Mouse (Mus musculus) layer of hippocampus, adult 6 months (tissue): ENCODE measurements around the gene Nlrp10. TPM values are rescaled to one million over a fixed set of nuclear protein-coding genes. Genes with fewer than 3 reads are reported as not detected.

Source experiments
- long read RNA-seq, 2 experiments: library from polyadenylated mRNA; unstranded; transcript quantifications; one replicate each; pipeline ENCODE4 v2.0.0; 2019 to 2020
- polyA plus RNA-seq: library from polyadenylated mRNA; unstranded; fragments of <200 nt; fragmentation: Nextera tagmentation; gene quantifications from 2 replicates; pipeline ENCODE4 v1.2.3, GENCODE M21; 2021

The Nlrp10 gene
- polyA plus RNA-seq, result 0.05 TPM in 1 of 2 replicates, not detected in the other
- long read RNA-seq, experiment 1, result 0 reads
- long read RNA-seq, experiment 2, result 0 reads

DNA sequence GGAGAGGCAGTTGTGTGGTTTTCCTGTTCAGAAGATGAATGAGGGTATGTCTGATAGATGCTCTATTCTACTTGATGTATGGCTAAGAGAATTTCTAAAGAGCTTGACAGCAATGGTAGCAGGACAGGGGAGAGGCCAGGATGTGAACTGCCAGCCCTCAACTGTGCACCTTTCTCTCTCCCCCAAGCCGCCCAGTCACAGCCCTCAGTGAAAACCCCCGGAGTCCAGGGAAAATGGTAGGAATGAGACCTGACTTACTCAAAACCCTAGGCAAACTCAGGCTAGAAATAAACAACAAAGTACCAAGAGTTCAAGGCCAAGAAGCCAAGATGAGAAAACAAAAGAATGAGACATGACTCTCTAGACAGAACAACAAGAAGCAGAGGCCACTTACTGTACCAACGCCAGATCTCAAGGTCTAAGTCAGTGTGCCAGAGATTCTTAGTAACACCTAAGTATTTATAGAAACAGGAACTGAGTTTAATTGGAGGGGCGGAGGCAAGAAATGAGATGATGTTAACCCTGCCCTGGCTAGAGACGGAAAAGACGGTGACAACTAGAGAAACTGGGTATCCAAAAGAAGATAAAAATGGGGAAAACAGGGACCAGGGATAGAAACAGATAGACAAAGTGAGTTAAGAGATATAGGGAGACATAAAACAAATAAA, at the start of gene Nlrp10:
Nlrp10 (minus strand) TSS at position 453 of the 668 bp plus-strand sequence.

DNA sequence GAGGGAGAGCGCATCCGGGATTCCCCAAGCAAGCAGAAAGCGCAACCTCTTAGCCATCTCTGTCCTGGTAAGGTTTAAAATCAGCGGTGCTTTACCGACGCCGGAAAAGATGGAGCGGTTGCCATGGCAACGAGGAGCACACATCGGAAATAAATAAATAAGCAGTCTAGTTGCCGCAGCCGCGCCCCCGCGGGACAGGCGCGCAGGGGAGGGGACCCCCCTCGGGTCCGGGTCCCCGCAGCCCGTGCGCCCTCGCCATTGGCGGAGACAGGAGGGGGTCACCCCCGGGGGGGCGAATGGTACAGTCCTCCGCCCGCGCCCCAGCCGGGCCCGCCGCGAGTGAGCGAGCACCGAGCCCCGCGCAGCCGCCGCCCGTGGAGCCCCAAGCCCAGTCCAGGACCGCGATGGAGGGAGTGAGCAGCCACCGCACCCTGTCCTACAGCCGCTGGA, 20.4 kb upstream of the Nlrp10 start, which contains the start of gene Tub:
Tub (plus strand) TSS at position 27 of the 450 bp plus-strand sequence.

DNA sequence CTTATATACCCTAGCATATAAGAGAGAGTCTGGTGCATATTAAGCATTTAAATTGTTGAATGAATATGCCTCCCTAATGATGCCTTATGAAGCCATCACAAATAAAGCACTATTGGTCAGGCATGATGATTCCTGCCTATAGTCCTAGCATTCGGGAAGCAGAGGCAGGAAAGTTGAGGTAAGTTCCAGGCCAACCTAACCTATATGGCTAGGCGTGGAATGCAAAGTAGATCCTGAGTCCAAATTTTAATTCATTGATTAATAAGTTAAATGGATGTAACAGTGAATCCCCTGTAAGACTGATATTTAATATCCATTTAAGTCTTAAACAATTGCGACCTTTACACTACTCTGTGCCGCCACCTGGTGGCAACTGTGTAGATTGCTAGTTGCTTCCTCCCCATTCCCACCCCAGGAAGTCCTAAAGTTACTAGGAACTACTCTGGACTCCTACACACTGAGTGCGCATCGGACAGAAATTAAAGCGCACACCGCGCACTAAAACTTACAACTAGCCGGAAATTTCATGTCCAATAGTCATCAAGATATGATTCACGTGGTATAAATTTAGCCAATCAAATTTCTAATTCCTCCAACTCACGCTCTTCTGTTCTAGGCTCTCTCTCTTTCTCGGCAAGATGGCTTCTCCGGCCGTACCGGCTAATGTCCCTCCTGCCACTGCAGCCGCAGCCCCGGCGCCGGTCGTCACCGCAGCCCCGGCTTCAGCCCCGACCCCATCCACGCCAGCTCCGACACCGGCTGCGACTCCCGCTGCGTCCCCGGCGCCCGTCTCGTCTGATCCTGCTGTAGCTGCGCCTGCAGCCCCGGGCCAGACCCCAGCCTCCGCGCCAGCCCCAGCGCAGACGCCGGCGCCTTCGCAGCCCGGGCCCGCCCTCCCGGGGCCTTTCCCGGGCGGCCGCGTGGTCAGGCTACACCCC, 4.1 kb upstream of the Nlrp10 start, which contains the start of gene Eif3f:
Eif3f (plus strand) TSS at position 624 of the 938 bp plus-strand sequence.

DNA sequence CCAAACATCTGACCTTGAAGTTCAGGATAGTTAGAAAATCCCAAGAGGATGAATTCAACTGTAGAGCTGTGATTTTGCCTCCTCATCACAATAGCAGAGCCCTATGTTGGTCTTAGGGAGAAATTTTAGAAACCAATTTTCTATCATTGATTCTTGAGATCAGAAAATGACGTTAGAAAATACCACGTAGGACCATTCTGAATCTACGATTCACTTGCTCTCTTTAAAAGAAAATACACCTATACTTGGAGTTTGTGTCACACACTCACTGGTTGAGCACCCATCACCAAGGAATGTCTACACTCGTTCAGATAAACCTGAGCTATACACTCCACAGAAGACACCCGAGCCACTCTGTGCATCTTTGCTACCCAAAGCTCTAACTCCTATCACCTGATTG, 35.7 kb downstream of the Nlrp10 start, which contains the start of gene Olfr519:
Olfr519 (minus strand) TSS at position 101 of the 400 bp plus-strand sequence.

DNA sequence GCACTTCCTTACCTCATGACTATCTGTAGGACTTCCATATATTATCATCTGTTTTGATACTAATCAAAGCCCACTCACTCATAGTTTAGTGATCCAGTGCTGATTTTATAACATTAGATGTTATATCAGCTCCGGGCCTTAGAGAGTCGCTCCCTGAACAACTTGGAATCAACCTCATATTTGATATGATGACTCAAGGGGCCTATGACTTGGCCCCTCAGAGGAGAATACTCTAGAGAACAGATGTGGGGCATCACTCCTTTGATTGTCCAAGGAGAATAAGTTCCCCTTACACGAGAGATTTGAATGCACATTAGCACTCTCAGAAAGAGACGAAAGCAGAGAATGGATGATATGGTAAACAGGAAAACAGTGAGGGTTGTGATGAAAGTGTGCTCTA, 45.1 kb downstream of the Nlrp10 start, which contains the start of gene Olfr518:
Olfr518 (minus strand) TSS at position 101 of the 400 bp plus-strand sequence.

DNA sequence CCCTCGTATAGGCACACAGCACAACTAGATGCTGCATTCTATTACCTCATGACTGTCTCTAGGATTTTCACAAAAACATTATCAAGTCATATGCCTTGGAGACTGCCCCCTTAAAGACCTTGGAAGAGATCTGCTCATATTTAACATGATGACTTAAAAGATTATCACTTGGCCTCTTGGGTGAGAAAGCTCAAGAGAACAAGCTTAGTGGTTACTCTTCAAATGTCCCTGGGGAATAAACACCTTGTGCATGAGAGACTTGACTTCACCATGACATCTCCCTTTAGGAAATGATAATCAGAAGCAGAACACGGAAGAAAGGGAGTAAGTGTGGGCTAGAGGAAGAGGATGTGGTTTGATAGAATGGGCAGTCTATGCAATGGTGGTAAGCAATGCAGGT, 57.7 kb downstream of the Nlrp10 start, which contains the start of gene Olfr517:
Olfr517 (minus strand) TSS at position 101 of the 400 bp plus-strand sequence.

Other genes with a start within 250 kb of the Nlrp10 start
- gene Olfr512, start 216.9 kb downstream of the Nlrp10 start, polyA plus RNA-seq, result not detected in 2 replicates
- gene Olfr513, start 179.2 kb downstream of the Nlrp10 start, polyA plus RNA-seq, result not detected in 2 replicates
- gene Olfr514, start 104.2 kb downstream of the Nlrp10 start, polyA plus RNA-seq, result not detected in 2 replicates
- not detected in 2 replicates for gene Olfr516, start 79.6 kb downstream of the Nlrp10 start, polyA plus RNA-seq
- gene Olfr517, start 57.8 kb downstream of the Nlrp10 start, polyA plus RNA-seq, result not detected in 2 replicates
- gene Olfr518, start 45.2 kb downstream of the Nlrp10 start, polyA plus RNA-seq, result not detected in 2 replicates
- gene Olfr519, start 35.8 kb downstream of the Nlrp10 start, polyA plus RNA-seq, result not detected in 2 replicates
- gene Eif3f, start 4.2 kb upstream of the Nlrp10 start, polyA plus RNA-seq, result 161 and 196 TPM in 2 replicates
- gene Tub, start 20.2 kb upstream of the Nlrp10 start, polyA plus RNA-seq, result 12.9 and 13.1 TPM in 2 replicates
- 40.9 and 49.1 TPM in 2 replicates for gene Ric3, start 153.2 kb upstream of the Nlrp10 start, polyA plus RNA-seq
- 155 and 186 TPM in 2 replicates for gene Lmo1, start 245.0 kb upstream of the Nlrp10 start, polyA plus RNA-seq